Mouse (Mus musculus): Measurements from ENCODE around the gene Dab1.

The Dab1 gene

DNA sequence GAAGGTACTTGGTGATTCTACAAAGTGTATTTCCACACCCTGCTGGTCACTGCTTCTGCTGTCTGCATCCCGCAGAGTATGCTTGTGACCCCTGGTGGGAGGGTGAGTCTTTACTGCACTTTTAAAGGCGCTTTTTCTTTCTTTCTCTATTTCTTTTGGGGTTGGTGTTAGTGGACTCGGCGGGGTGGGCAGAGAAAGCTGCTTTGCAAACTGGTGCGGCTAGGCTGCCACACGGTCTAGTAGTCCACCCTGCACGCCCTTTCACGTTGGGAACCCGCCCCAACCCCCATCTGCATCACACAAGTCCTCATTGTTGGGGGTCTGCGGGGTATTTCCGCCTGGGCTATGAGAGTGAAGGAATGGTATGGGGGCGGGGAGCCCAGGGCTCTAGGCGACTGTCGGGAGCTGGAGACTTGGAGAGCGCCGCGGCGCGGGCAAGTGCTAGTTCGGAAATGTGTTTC is 749.4 kb downstream of the Dab1 start:
- DNase-seq (ENCODE audit: low read depth, low spot score), result no peak

DNA sequence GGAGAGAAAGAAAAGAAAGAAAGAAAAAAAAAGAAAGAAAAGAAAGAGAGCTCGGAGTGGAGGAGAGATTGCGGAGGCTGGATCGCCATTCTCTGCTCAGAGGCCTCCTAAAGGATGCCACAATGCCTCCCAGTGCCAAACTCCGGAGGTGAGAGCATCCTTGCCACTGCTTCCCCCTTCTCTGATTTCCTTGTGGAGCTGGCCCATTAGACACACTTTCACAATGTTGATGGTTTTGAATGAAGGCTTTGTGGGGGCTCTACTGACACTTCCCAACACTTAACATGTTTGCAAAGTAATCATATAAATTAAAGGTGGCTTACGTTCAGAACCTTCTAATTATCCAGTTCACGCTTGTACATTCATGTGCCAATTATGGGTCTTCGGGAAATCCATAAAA is 749.9 kb downstream of the Dab1 start:
- no peak for DNase-seq (ENCODE audit: low read depth, low spot score)

DNA sequence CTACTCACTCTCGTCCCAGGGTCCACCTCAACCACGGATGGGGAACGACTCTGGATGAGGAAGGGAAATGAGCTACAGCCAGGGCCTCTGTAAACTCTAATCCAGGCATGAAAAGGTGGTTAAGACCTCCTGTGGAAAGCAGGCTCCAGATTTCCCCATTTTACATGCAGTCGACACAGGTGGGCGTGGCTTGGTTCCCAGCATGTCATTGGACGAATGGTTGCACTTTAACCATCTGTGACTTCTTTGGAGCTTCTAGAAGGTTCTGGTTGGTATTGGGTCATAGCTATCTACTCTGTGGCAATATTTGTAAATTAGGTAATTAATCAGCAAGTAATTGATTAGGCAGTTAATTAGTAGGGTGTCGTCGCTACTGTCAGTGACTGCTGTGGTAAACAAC is 752.0 kb downstream of the Dab1 start:
- DNase-seq (ENCODE audit: low read depth, low spot score), result no peak

DNA sequence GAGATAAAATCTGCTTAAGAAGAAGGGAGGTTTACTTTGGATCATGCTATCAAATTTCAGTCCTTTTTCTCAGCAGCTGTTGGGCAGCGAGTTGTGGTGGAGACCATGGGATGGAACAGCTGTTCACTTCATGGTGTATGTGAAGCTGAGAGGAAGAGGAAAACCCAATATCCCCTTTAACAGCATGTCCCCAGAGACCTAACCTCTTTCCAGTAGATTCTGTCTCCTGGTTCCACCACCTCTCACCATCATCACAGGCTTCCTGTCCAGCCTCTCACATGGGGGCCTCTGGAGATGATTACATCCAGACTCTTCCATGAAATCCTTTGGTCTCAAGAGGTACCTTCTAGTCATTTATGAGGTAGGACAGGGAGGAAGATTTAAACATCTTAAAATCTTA is 755.0 kb downstream of the Dab1 start:
- no peak for DNase-seq (ENCODE audit: low read depth, low spot score)

- DNase-seq (ENCODE audit: low read depth, low spot score), result no peak
These were observed 765.5 kb downstream of the Dab1 start for GRCm38 (mm10) chr4:104384704-104385103.

- no peak for DNase-seq (ENCODE audit: low read depth, low spot score)
These were observed 766.1 kb downstream of the Dab1 start for GRCm38 (mm10) chr4:104385272-104385671.

DNA sequence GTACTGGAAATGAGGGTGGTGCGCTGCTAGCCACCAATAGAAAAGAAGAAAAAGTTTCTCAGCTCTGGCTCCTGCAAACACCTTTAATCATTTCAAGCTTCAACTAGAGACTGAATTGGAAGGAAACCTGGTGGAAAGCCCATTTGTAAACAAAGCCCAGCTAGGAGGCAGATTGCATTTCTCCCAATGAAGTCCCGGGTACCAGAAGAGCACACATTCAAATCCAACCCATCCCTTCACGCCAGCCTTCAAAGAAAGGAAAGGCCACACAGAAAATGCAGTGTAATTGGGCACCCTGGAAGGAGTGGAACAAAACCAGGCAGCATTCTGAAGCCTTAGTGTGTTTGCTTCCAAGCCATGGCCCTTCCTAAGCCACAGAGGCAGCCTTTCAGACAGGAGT is 776.4 kb downstream of the Dab1 start:
- DNase-seq (ENCODE audit: low read depth, low spot score), result no peak

DNA sequence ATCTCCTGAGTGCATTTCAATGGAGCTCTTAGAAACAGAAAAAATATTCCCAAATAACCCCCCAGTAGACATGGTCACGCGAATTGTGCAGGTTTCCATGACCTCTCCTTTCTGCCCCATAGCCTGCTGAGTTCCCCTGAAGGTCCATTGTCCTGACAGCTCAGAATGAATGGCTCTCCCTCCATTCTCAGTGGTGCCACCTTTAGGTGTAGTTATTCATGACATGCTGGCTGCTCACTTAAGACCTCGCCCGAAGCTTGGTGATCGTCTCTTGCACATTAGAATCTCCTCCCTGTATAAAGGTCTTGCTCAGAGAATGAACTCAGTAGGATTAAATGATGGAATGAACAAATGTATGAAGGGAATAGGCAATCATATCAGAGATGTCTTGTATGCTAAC is 776.9 kb downstream of the Dab1 start:
- DNase-seq (ENCODE audit: low read depth, low spot score), result no peak

DNA sequence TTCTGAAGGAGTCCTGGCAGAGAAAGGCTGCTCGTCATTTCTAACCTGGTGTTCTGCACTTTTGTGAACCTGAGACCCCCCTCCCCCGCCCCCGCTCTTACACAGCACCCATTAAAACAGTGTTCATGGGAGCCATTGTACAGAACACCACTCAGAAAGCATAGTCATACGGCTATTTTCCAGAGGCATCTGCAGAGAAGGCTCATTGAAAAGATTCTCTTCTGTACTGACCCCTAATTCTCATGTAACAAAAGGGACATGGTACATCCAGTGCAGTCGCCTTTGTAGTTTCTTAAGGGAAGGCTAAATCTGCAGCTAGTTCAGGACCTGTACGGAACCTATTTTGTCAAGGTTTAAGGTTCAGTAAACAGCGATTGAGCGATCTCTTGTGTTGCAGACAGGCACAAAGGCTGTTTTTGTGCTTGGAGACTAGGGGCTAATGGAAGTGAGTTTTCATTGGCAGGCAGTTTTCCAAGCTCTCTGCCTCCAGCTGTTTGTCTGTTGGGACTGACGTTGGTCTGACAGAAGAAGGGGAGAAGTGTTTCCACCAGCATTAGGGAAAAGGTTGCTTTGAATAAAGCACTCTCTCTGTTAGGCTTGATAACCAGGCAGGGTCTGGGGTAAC is 780.1 kb downstream of the Dab1 start:
- DNase-seq (ENCODE audit: low read depth, low spot score), result no peak

- DNase-seq (ENCODE audit: low read depth, low spot score), result no peak
These were observed 784.9 kb downstream of the Dab1 start for GRCm38 (mm10) chr4:104404099-104404498.

DNA sequence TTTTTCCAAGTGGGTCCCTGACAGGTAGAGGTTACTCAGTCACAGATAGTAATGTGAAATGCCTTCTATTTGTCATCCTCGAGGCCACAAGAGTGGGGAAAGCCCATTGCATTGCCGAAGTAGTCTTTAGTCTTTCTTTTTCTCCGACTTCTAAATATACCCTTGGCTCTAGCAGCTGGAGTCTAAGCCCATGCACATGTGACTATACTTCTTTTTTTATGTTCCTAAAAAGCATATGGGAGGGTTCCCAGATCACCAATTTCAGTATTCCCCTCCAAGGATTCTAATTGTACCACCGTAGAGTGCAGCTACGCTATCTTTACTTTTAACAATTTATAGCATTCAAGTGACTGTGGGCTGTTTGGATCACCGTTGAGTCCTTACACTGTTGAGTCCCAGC is 791.8 kb downstream of the Dab1 start:
- no peak for DNase-seq (ENCODE audit: low read depth, low spot score)

GRCm38 (mm10) chr4:104415482-104415881 is 796.3 kb downstream of the Dab1 start:
- no peak for DNase-seq (ENCODE audit: low read depth, low spot score)

GRCm38 (mm10) chr4:104418354-104418753 is 799.2 kb downstream of the Dab1 start:
- DNase-seq (ENCODE audit: low read depth, low spot score), result no peak

DNA sequence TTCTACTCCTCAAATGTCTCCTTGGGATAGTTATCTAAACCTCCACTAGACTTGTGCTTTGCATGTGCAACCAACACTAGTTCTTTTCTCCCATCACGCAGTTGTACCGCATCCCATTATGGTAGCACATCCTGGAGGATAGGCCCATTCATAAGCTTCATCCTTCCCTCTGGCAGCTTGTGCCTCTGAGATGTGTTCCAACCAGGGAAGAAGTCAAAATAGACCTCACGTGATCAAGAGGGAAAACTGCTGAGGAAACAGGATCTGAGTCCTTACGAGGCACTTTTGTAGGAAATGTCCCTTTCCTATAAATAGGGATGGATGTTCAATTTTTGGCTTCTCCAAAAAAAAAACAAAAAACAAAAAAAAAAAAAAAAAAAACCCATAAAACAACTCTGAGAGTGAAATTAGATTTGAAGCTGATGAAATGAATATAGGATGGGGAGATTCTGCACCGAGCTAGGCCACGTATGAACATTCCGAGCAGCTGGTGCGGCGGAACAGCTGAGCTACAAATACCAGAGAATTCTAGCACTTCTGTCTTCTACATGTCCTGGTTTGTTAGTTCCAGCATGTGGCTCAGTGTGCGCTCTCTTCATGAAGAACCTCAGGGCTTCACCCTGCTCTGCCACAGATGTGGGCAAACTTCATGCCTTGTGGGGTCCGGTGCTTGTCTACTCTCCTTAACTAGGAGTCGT is 802.0 kb downstream of the Dab1 start:
- DNase-seq (ENCODE audit: low read depth, low spot score), result no peak

DNA sequence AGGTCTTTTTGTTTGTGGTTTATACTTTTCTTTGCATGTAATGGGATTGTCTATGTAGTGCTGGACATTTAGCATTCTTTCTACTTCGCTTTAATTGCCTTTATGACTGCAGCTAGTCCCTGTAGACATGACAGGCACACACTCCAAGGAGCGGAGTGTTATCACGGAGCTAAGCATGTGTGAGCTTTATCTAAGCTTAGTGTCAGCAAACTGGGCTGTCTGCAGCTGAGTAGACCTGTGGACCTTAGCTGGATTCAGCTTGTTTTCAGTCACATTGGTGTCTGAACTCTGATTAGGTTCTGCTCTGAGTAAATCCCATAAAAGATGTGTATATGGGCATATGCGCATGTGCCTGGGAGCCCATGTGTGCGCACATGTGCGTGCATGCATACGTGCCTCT is 810.0 kb downstream of the Dab1 start:
- no peak for DNase-seq (ENCODE audit: low read depth, low spot score)

DNA sequence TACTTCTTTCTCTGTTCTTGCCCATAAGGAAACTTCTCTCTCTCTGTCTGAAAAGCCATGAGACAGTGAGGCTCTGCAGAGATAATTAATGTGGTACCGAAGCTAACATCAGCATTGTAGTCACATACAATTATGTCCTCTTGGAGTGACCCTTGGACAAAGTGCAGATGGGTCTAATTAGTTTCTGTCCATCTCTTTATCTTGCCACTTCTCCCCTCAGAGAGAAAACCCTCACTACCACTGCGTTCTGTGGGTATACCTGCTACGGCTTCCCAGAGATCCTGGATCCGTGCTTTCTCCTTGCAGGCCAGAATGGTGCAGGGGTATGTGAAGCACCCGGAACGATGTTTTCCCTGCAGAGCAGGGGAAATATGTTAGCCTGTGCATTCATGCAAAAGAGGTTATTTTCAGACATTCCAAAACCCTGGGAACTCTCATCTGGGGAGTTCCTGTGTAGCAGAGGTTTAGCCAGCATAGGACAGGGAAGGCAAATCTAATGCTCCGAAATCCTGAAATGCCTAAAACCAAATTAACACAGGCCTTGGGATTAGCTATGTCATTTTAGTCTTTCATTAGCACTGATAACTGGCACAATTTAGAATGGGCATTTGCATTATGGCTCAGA is 812.2 kb downstream of the Dab1 start:
- DNase-seq (ENCODE audit: low read depth, low spot score), result no peak

- no peak for DNase-seq (ENCODE audit: low read depth, low spot score)
These were observed 813.0 kb downstream of the Dab1 start for GRCm38 (mm10) chr4:104432150-104432549.

DNA sequence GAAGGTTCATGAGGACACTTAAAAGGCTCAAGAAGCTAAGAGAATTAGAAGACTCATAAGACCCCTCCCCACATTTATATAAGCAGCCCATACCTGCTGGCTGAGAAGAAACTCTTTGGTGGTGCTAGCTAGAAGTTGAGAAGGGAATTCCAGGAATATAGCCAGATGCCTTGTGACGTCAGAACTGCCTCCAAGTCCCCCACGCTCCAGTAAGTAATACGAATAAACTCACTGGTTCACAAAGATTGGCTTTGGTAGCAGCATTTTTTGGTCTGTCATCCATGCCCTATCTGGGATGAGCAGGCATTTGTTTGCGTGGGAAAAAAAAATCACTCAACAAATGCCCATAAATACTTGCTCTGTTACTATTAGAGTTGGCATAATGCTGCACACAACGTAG is 816.6 kb downstream of the Dab1 start:
- no peak for DNase-seq (ENCODE audit: low read depth, low spot score)

DNA sequence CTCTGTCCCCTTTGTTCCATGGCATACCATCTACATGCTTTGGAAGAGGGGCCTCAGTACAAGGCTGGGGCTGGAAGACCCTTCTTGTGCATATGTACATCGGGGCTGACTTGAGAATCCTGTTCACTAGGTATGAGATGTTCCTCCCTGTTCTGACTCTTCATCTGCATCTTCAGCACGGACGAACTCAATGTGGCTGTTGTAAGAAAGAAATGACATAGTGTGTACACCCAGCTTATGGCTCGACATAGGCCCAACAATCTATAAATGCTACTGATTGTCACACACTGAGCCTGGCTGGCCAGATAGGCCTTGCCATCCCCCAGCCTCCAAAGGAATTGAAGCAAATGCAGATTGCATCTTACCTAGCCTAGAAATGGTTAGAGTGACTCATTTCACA is 817.3 kb downstream of the Dab1 start:
- no peak for DNase-seq (ENCODE audit: low read depth, low spot score)

GRCm38 (mm10) chr4:104438730-104439129 is 819.6 kb downstream of the Dab1 start:
- DNase-seq (ENCODE audit: low read depth, low spot score), result no peak

GRCm38 (mm10) chr4:104439641-104440040 is 820.5 kb downstream of the Dab1 start:
- DNase-seq (ENCODE audit: low read depth, low spot score), result no peak

GRCm38 (mm10) chr4:104442925-104443747 is 824.0 kb downstream of the Dab1 start:
- DNase-seq (ENCODE audit: low read depth, low spot score), result no peak

Data from CD4-positive helper T cell, adult 2 months (primary cell).